Mouse (Mus musculus): Measurements from ENCODE around the gene Kank4. TPM values are rescaled to one million over a fixed set of nuclear protein-coding genes. Genes with fewer than 3 reads are reported as not detected.

The Kank4 gene
- polyA plus RNA-seq (2012; rRNA removed), result 0.08 and 0.22 TPM in 2 replicates

DNA sequence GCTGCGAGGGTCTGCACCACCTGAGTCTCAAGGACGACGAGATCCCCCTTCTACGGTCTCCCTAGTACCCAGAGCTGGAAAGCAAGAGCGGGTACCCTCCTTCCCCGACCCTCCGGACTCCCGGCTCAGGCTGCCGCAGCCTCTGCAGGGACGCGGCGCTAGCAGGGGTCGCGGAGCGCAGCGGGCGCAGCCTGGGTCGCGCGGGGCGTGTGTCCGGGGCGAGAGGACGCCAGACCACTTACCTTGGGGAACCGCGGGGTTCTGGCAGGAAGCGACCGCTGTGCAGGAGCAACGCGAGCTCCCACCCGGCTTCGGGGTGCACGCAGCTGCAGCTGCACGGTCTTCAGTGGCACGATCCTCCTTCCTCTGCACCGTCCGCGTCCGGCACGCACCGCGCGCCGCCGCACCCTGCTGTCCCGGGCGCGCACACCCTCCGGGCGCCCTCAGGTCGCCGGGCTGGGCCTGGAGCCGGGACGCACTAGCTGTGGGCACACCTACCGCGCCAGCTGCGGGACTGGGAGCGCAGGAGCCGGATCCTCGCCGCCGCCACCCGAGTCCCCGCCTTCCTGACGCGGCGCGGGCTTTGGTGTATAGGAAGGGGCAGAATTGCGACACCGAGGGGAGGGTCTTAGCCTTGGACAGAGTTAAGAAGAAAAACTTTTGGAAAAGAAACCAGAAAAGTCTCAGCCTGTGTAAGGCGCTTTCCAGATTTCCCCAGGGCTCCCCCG lies at the start of gene Kank4:
Kank4 (minus strand) TSS at position 354 of the 728 bp plus-strand sequence.
- H3K4me3 ChIP-seq (ENCODE audit: low read depth, low read length), result peak within 1 kb of the TSS; percentile 63
- no peaks in the 10 kb centered on the region for H3K36me3 ChIP-seq (ENCODE audit: control insufficient read depth, insufficient read depth, low read length)
- 1% methylated on average over 72 of the region's 72 CpGs for WGBS
- peaks cover 4% of the 10 kb centered on the region; the same call in 1 of the 2 replicates for H3K4me1 ChIP-seq (ENCODE audit: control insufficient read depth, insufficient read depth, insufficient read length, low read length)
- TF ChIP-seq CTCF (IDR thresholded peaks at IDR 0.05; ENCODE audit: extremely low read depth, insufficient read length, insufficient replicate concordance, low read depth, low read length) (no peak), POLR2A (IDR thresholded peaks at IDR 0.05; ENCODE audit: low read depth, low read length) (no peak)
- H3K27me3 ChIP-seq (ENCODE audit: control insufficient read depth, insufficient read depth, low read length), result peaks cover 12% of the 10 kb centered on the region; the same call in 1 of the 2 replicates
- no peak within 1 kb of the TSS for H3K27ac ChIP-seq (ENCODE audit: insufficient read depth, low read depth, low read length)

DNA sequence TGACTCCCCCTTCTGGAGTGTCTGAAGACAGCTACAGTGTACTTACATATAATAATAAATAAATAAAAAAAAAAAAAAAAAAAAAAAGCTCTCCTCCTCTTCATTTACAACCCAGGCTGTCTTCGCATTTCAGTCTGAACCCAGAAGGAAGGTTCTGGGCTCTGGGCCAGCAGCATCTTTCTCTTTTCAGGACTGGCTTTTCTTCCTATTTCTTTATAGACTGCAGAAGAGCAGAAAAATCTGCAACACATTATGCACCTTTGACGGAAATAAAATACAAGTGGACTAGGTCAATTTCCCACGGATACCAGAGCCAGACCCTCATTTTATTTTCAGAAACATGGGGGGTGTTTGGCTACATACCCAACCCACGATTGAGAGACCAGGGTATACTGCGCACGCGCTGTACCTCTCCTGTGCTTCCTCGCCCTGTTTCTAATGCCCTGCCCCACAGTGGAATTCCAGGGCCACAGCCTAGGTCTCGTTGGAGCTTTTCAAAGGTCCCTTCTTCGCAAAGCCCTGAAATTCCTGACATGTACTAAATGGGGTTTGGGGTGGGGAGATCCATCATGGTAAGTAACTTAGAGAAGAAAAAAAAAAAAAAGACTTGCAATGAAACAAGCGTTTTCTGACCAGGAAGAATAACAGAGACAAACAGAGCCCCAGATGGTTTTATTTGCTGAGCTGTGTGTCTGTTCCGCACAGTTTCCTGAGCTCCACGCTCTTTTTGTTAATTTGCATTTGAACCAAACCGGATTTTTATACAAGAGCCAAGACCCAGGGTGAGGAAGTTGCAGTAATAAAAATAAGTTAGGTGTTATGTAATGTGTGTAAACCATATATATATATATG lies 48.3 kb upstream of the Kank4 start:
- H3K36me3 ChIP-seq (ENCODE audit: control insufficient read depth, insufficient read depth, low read length), result no peaks in the 10 kb centered on the region
- no peaks in the 10 kb centered on the region for H3K27me3 ChIP-seq (ENCODE audit: control insufficient read depth, insufficient read depth, low read length)
- no peak overlapping the region for H3K4me3 ChIP-seq (ENCODE audit: low read depth, low read length)
- 82% methylated on average over 14 of the region's 14 CpGs for WGBS
- TF ChIP-seq CTCF (IDR thresholded peaks at IDR 0.05; ENCODE audit: extremely low read depth, insufficient read length, insufficient replicate concordance, low read depth, low read length), result no peak
- TF ChIP-seq POLR2A (IDR thresholded peaks at IDR 0.05; ENCODE audit: low read depth, low read length), result no peak
- no peak overlapping the region for H3K27ac ChIP-seq (ENCODE audit: insufficient read depth, low read depth, low read length)
- no peaks in the 10 kb centered on the region for H3K4me1 ChIP-seq (ENCODE audit: control insufficient read depth, insufficient read depth, insufficient read length, low read length)

DNA sequence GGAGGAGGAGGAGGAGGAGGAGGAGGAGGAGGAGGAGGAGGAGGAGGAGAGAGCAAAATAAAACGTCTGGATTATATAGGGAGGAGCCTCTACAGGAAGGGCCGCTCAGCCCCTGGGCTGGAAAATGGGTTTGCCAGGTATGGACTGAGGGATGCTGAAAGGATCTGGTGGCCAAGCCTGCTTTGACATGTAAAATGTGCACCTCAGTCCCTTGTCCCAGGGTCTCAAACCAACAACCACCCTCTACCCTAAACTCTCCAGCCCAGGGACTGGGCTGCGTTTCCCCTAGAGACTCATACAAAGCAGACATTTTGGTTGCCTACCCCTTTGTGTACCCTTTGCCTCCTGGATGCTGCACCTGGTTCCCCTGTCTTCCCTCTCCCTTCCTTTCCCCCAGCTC lies 47.2 kb upstream of the Kank4 start:
- Histone ChIP-seq H3K27ac (ENCODE audit: insufficient read depth, low read depth, low read length) (no peak overlapping the region), H3K36me3 (ENCODE audit: control insufficient read depth, insufficient read depth, low read length) (no peaks in the 10 kb centered on the region), H3K4me3 (ENCODE audit: low read depth, low read length) (no peak overlapping the region), H3K27me3 (ENCODE audit: control insufficient read depth, insufficient read depth, low read length) (no peaks in the 10 kb centered on the region), H3K4me1 (ENCODE audit: control insufficient read depth, insufficient read depth, insufficient read length, low read length) (no peaks in the 10 kb centered on the region)
- 70% methylated on average over 3 of the region's 3 CpGs for WGBS
- TF ChIP-seq POLR2A (IDR thresholded peaks at IDR 0.05; ENCODE audit: low read depth, low read length) (no peak), CTCF (IDR thresholded peaks at IDR 0.05; ENCODE audit: extremely low read depth, insufficient read length, insufficient replicate concordance, low read depth, low read length) (no peak)

DNA sequence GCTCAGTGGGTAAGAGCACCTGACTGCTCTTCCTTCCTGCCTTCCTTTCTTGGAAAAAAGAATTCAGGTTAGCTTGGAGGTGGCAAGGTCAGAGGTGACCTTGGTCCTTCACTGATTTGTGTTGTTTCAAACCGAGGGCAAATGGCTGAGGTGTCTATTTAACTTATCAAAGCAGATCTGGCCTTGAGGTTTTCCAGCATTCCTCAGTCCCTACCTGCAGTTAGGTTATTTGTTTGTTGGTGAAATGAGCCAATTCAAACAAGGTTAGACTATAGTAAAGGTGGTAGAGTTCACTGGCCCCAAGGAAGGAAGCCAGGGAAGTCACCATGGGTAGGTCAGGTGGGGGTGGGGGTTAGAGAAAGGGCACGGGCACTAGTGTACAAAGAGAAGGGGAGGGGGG lies 46.8 kb upstream of the Kank4 start:
- TF ChIP-seq POLR2A (IDR thresholded peaks at IDR 0.05; ENCODE audit: low read depth, low read length) (no peak), CTCF (IDR thresholded peaks at IDR 0.05; ENCODE audit: extremely low read depth, insufficient read length, insufficient replicate concordance, low read depth, low read length) (no peak)
- Histone ChIP-seq H3K27ac (ENCODE audit: insufficient read depth, low read depth, low read length) (no peak overlapping the region), H3K4me1 (ENCODE audit: control insufficient read depth, insufficient read depth, insufficient read length, low read length) (no peaks in the 10 kb centered on the region), H3K4me3 (ENCODE audit: low read depth, low read length) (no peak overlapping the region), H3K27me3 (ENCODE audit: control insufficient read depth, insufficient read depth, low read length) (no peaks in the 10 kb centered on the region), H3K36me3 (ENCODE audit: control insufficient read depth, insufficient read depth, low read length) (no peaks in the 10 kb centered on the region)
- WGBS, result 21% methylated on average over 1 of the region's 2 CpGs

DNA sequence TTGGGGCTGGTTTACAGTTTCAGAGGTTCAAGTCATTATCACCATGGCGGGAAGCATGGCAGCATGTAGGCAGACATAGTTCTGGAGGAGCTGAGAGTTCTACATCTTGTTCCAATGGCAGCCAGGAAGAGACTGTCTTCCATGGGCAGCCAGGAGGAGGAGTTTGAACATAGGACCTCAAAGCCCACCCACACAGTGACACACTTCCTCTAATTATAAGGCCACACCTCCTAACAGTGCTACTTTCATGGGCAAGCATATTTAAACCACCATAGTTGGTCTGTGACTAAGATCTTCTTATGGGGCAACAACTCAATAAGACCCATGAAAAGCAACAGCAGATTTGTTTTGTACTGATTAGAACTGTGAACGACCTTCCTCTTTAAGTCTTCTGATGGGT lies 46.1 kb upstream of the Kank4 start:
- no peaks in the 10 kb centered on the region for H3K27me3 ChIP-seq (ENCODE audit: control insufficient read depth, insufficient read depth, low read length)
- H3K36me3 ChIP-seq (ENCODE audit: control insufficient read depth, insufficient read depth, low read length), result no peaks in the 10 kb centered on the region
- TF ChIP-seq POLR2A (IDR thresholded peaks at IDR 0.05; ENCODE audit: low read depth, low read length), result no peak
- 88% methylated on average over 2 of the region's 2 CpGs for WGBS
- H3K4me1 ChIP-seq (ENCODE audit: control insufficient read depth, insufficient read depth, insufficient read length, low read length), result no peaks in the 10 kb centered on the region
- H3K4me3 ChIP-seq (ENCODE audit: low read depth, low read length), result no peak overlapping the region
- no peak overlapping the region for H3K27ac ChIP-seq (ENCODE audit: insufficient read depth, low read depth, low read length)

DNA sequence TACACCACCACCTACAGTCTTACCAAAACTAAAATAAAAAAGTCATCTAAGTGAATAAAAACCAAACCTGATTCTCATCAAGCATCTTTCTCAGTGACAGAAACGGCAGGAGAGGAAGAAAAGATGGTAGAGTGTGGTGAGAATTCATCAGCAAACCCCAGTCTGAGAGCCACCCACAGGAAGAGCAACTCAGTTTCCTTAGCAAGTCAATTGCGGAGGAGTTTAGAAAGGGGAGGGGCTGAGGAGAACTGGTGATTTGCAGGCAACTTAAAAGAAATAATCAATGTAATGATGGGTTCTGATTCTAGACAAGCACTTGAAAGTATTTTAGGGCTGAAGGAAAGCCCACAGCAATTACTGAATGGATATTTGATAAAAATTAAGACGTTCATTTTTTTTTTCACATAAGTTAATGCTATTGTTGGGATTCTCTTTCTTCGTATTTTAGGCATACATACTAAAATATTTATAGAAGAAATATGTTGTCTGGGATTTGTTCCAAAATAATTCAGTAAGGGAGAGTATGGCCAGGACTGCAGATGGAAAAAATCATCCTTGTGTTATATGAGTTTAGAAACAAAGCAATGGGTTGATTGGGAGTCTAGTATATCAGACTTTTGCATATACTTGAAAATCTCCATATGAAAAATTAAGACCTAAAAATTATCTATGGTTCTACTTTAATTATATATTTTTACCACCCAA lies 41.0 kb upstream of the Kank4 start:
- Histone ChIP-seq H3K36me3 (ENCODE audit: control insufficient read depth, insufficient read depth, low read length) (no peaks in the 10 kb centered on the region), H3K4me3 (ENCODE audit: low read depth, low read length) (no peak overlapping the region), H3K4me1 (ENCODE audit: control insufficient read depth, insufficient read depth, insufficient read length, low read length) (peaks cover 5% of the 10 kb centered on the region; the same call in 1 of the 2 replicates), H3K27me3 (ENCODE audit: control insufficient read depth, insufficient read depth, low read length) (no peaks in the 10 kb centered on the region), H3K27ac (ENCODE audit: insufficient read depth, low read depth, low read length) (no peak overlapping the region)
- 72% methylated on average over 4 of the region's 4 CpGs for WGBS
- TF ChIP-seq POLR2A (IDR thresholded peaks at IDR 0.05; ENCODE audit: low read depth, low read length), result no peak
- no peak for TF ChIP-seq CTCF (IDR thresholded peaks at IDR 0.05; ENCODE audit: extremely low read depth, insufficient read length, insufficient replicate concordance, low read depth, low read length)

All from small intestine, adult 2 months (tissue).